Mouse (Mus musculus) embryonic facial prominence, embryonic 14.5 days (tissue): ENCODE measurements around the gene Armc12. TPM values are rescaled to one million over a fixed set of nuclear protein-coding genes. Genes with fewer than 3 reads are reported as not detected.
A peak's percentile ranks its signal among the peaks of the same experiment; 100 is the strongest.

Experiments used
- ATAC-seq: fragments of 200-750 bp; cut with Nextera tagmentation; 2 replicates; pipeline ENCODE4 v1.8.0; 2017; ENCODE audit warnings: low read depth, moderate number of reproducible peaks, moderate TSS enrichment
- DNase-seq: peaks from one replicate; pipeline ENCODE4 v3.0.0-alpha.2; 2015; ENCODE audit warnings: low spot score
- H3K27ac ChIP-seq: fragments of 300-500 bp; sonication (generic); replicated peaks from 2 replicates; pipeline ENCODE4 v1.5.1; 2014; ENCODE audit warnings: low read depth, mild to moderate bottlenecking, low read length, moderate library complexity
- H3K27me3 ChIP-seq: fragments of 300-500 bp; sonication (generic); replicated peaks from 2 replicates; pipeline ENCODE4 v1.6.1; 2014; ENCODE audit warnings: low read length; ENCODE audit not compliant: control insufficient read depth, insufficient read depth
- H3K36me3 ChIP-seq: fragments of 300-500 bp; sonication (generic); 2 replicates; pipeline ENCODE4 v1.6.1; 2014; ENCODE audit warnings: low read length, mixed read lengths; ENCODE audit not compliant: control insufficient read depth, insufficient read depth
- H3K4me1 ChIP-seq: fragments of 300-500 bp; sonication (generic); 2 replicates; pipeline ENCODE4 v1.6.1; 2014; ENCODE audit warnings: antibody characterized with exemption, low read length; ENCODE audit not compliant: control insufficient read depth, insufficient read depth
- H3K4me2 ChIP-seq: fragments of 300-500 bp; sonication (generic); 2 replicates; pipeline ENCODE4 v1.6.1; 2014; ENCODE audit warnings: low read depth, mild to moderate bottlenecking, low read length, moderate library complexity, mixed read lengths
- H3K4me3 ChIP-seq: fragments of 300-500 bp; sonication (generic); 2 replicates; pipeline ENCODE4 v1.5.1; 2014; ENCODE audit warnings: low read depth, mild to moderate bottlenecking, low read length
- H3K9ac ChIP-seq: fragments of 300-500 bp; sonication (generic); 2 replicates; pipeline ENCODE4 v1.6.1; 2014; ENCODE audit warnings: low read depth, mild to moderate bottlenecking, low read length, moderate library complexity, mixed read lengths
- H3K9me3 ChIP-seq: fragments of 300-500 bp; sonication (generic); 2 replicates; pipeline ENCODE4 v1.6.1; 2016; ENCODE audit warnings: low read length; ENCODE audit not compliant: control insufficient read depth
- WGBS: fragments of 180-500 bp; shearing (Covaris S2); extraction: QIAGEN DNeasy Blood & Tissue Kit; methylation state at CpG from one replicate; pipeline ENCODE4 v1.1.7; 2014; 5-methylcytosine and 5-hydroxymethylcytosine counted together
- polyA plus RNA-seq: library from polyadenylated mRNA; unstranded; fragments of >200 nt; fragmentation: Nextera tagmentation; extraction: Ambion mirVana; gene quantifications from 2 replicates; pipeline ENCODE4 v1.2.1, GENCODE M21; 2014

The Armc12 gene
- polyA plus RNA-seq, 1 experiment from 2014 or later, result not detected

DNA sequence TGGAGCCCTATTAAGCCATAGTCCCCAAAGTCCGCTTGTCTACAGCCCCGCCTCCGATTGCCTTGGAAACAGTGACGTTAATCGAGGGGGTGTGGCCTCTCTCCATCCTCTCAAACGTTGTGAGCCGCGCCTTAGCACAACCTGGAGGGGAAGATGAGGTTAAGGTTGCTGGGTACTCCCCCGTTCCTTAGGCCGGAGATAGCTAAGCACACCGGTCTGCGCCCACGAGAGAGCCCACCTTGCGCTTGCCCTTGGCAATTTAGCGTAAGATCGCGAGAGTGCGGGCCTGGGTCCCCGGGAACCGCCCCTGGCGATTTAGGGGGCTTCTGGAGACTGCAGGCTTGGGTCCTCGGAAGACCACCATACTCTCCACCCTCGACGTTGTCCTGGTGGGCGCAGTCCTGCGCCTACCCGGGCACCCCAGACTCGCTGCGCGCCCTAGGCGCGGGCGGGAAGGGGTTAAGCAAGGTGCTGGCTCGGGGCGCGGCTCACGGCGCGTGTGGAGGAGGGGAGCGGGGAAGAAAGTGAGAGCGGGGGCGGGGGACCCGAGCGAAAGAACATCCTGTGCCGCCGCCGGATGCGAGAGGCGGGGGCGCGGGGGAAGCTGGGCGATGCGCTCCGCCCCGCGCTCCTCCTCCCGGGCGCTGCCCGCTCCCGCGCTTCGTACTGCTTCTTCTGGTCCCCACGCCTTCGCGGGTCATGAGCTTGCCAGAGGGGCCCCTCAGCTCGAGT, 7.8 kb upstream of the Armc12 start:
- no peaks in the 10 kb centered on the region for H3K9me3 ChIP-seq
- peak overlapping the region; percentile 94 for H3K27ac ChIP-seq
- H3K9ac ChIP-seq, result peak overlapping the region; percentile 77
- DNase-seq (peak; percentile 94), ATAC-seq (peak; percentile 84)
- peak overlapping the region; percentile 72 for H3K4me3 ChIP-seq
- peaks cover 26% of the 10 kb centered on the region for H3K4me1 ChIP-seq
- WGBS, result under 1% methylated on average over 35 of the region's 66 CpGs
- H3K36me3 ChIP-seq, result no peaks in the 10 kb centered on the region
- H3K27me3 ChIP-seq, result no peaks in the 10 kb centered on the region
- H3K4me2 ChIP-seq, result peak overlapping the region; percentile 96

DNA sequence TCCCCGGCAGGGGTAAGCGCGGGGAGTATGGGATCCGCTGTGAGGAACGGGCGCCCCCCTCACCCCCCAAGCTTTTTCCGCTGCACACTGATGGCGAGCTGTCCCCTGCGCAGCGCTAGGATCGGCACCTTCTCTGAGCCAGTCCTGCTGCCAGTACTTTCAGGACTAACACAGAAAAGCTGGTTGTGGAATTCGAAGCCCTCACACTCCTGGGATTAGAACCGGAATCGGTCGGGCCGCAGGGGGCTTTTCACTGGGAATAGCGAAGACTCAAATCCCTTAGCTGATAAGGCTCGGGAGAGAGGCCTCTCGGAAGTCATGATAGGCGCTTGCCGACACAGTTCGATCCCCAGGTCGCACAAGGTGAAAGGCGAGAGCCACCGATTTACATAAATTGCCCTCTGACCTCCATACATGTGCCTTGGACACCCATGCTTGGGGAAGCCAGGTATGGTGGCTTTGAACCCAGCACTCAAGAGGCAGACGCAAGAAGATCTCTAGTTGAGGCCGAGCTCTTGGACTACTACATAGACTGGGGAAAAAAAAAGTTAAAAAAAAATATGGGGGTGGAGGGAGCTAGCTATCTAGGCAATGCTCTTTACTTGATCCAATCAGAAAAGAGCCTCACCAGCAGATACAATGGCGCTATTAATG, 7.1 kb upstream of the Armc12 start:
- Histone ChIP-seq H3K4me1 (peaks cover 21% of the 10 kb centered on the region), H3K27me3 (no peaks in the 10 kb centered on the region), H3K4me3 (peak overlapping the region; percentile 72), H3K27ac (peak overlapping the region; percentile 94), H3K36me3 (no peaks in the 10 kb centered on the region), H3K9ac (peak overlapping the region; percentile 77), H3K9me3 (no peaks in the 10 kb centered on the region), H3K4me2 (peak overlapping the region; percentile 96)
- DNase-seq (no peak), ATAC-seq (peak; percentile 34; the same call in 1 of the 2 replicates)
- WGBS, result 9% methylated on average over 20 of the region's 28 CpGs

DNA sequence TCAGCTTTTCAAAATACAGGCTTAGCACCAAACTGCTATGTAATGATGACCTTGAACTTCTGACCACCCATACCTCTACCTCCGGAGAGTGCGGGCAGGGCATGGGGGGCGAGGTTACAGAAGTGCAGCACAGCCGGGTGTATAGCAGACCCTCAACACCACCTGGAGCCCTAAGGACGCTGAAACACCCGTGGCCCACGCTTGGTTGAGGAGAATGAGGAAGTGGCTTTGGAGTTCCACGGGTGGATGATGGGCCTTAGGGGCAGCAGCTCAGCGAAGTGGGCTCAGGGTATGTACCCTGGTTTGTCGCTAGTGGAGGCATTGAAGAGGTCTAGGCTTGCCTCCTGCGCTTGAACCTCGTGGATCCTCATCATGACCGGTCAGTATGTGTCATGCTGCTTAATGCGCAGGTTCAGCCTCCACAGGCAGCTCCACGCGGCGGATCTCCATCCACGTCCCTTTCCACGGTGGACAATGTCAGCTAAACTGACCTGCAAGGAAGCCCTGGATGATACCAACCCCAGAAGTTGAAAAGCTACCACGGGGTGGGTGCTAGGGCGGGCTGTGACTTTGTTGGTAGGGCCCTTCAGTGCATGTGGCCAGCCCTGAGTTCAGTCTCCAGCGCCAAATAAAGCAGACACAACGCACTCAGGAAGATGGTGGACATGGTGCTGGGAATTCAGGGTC, 6.5 kb upstream of the Armc12 start:
- H3K4me2 ChIP-seq, result peak overlapping the region; percentile 96
- H3K9ac ChIP-seq, result no peak overlapping the region
- 79% methylated on average over 23 of the region's 23 CpGs for WGBS
- H3K27ac ChIP-seq, result no peak overlapping the region
- H3K9me3 ChIP-seq, result no peaks in the 10 kb centered on the region
- peaks cover 15% of the 10 kb centered on the region for H3K4me1 ChIP-seq
- H3K36me3 ChIP-seq, result no peaks in the 10 kb centered on the region
- H3K27me3 ChIP-seq, result no peaks in the 10 kb centered on the region
- no peak for ATAC-seq
- no peak for DNase-seq
- peak overlapping the region; percentile 72; the same call in 1 of the 2 replicates for H3K4me3 ChIP-seq

DNA sequence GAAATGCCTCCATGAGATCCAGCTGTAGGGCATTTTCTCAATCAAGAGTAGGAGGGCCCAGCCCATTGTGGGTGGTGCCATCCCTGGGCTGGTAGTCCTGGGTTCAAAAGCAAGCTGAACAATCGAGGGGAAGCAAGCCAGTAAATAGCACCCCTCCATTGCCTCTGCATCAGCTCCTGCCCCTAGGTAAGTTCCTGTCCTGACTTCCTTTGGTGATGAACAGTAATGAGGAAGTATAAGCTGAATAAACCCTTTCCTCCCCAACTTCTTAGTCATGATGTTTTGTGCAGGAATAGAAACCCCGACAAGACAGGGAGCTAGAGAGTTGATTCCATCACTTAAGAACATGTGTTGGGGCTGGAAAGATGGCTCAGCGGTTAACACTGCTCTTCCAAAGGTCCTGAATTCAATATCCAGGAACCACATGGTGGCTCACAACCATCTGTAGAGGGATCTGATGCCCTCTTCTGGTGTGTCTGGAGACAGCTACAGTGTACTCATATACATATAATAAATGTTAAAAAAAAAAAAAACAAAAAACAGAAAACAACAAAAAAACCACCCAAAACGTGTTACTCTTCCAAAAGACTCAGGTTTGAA, 5.7 kb upstream of the Armc12 start:
- DNase-seq (no peak), ATAC-seq (no peak)
- 66% methylated on average over 4 of the region's 4 CpGs for WGBS
- Histone ChIP-seq H3K4me2 (no peak overlapping the region), H3K9me3 (no peaks in the 10 kb centered on the region), H3K36me3 (no peaks in the 10 kb centered on the region), H3K4me3 (no peak overlapping the region), H3K27ac (no peak overlapping the region), H3K4me1 (peaks cover 14% of the 10 kb centered on the region), H3K9ac (no peak overlapping the region), H3K27me3 (no peaks in the 10 kb centered on the region)

DNA sequence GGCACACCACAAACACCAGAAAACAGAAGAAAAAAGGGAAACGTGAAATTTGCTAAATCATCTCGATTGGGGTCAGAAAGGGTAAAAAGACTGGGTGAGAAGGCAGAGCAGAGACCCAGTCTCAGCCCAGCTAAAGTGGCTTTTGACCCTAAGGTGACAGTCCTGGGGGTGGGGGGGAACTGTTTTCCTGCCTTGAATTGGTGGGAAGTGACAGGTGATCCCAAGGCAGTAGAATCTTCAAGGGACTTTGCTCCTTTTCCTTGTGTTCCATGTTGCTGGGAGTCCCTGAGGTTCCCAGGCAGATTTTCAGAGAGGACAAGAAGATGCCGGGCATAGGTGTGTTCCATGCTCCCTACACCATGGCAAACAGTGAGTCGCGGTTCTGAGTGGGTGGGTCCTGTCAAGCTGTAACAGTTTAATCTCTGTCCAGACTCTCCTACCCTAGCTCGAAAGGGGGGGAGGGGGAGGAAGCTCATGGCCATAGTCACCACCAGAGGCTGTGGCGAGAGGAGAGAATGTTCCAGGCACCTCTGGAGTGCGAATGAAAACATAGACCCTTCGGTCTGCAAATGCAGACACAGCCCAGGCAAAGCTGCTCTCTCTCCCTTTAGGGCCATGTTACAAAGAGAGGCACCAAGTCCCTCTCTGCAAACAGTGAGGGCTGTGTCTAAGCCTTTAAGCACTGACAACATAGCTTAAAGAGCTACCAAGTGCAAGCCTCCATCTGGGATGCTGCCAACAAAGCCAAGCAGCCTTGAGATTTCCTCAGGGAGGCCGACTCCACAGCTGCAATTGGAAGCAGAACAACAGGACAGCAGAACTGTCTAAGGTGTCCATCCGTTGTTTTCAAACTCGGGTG, 3.2 kb upstream of the Armc12 start:
- ATAC-seq (no peak), DNase-seq (peak; percentile 85)
- Histone ChIP-seq H3K9me3 (no peaks in the 10 kb centered on the region), H3K4me1 (peaks cover 9% of the 10 kb centered on the region), H3K4me3 (0 out of 2 replicates have a peak overlapping the region, but pooled peaks have one; percentile 2), H3K36me3 (no peaks in the 10 kb centered on the region), H3K27me3 (no peaks in the 10 kb centered on the region), H3K27ac (peak overlapping the region; percentile 48; the same call in 1 of the 2 replicates), H3K4me2 (peak overlapping the region; percentile 36), H3K9ac (0 out of 2 replicates have a peak overlapping the region, but pooled peaks have one; percentile 25)
- WGBS, result 31% methylated on average over 12 of the region's 12 CpGs

DNA sequence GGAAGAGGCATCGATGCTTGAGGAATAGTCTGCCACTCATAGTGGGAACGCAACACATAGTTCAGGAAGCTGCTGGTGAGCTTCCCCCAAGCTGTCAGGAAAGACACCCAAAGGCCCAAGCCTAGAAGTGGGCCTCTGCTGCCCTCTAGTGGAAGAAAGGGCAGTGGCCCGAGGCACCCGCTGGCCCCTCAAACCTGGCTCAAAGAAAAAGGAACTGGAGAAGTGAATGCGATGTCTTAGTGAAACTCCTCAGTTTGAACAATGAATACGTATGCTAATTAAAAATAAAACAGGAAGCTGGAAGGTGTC, 2.6 kb upstream of the Armc12 start:
- 4% methylated on average over 6 of the region's 6 CpGs for WGBS
- ATAC-seq (peak; percentile 74), DNase-seq (peak; percentile 86)
- 0 out of 2 replicates have a peak overlapping the region, but pooled peaks have one; percentile 2 for H3K4me3 ChIP-seq
- H3K4me2 ChIP-seq, result peak overlapping the region; percentile 36
- no peaks in the 10 kb centered on the region for H3K9me3 ChIP-seq
- H3K9ac ChIP-seq, result no peak overlapping the region
- peaks cover 8% of the 10 kb centered on the region for H3K4me1 ChIP-seq
- H3K27ac ChIP-seq, result no peak overlapping the region
- H3K36me3 ChIP-seq, result no peaks in the 10 kb centered on the region
- H3K27me3 ChIP-seq, result no peaks in the 10 kb centered on the region

DNA sequence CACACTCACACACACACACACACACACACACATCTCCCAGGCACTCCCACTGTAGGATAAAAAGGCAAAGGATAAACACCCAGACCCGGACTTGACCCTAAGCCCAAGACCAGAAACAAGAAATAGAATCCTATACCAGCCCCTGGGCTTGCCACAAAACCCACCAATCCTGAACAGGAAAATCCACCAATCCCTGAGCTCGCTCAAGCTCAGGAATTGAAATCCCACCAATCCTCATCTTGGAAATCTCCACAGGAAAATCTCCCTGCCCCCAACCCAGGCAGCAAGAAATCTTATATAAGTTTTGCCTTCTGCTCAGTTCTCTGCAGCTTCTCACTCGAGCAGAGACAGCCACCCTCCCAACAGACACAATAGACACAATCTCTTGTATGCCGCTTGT, 1.5 kb upstream of the Armc12 start:
- H3K27ac ChIP-seq, result no peak overlapping the region
- WGBS, result 57% methylated on average over 4 of the region's 4 CpGs
- H3K4me2 ChIP-seq, result no peak overlapping the region
- no peaks in the 10 kb centered on the region for H3K27me3 ChIP-seq
- no peak overlapping the region for H3K9ac ChIP-seq
- H3K4me1 ChIP-seq, result peaks cover 8% of the 10 kb centered on the region
- H3K4me3 ChIP-seq, result no peak overlapping the region
- no peaks in the 10 kb centered on the region for H3K9me3 ChIP-seq
- H3K36me3 ChIP-seq, result no peaks in the 10 kb centered on the region
- ATAC-seq (no peak), DNase-seq (no peak)

DNA sequence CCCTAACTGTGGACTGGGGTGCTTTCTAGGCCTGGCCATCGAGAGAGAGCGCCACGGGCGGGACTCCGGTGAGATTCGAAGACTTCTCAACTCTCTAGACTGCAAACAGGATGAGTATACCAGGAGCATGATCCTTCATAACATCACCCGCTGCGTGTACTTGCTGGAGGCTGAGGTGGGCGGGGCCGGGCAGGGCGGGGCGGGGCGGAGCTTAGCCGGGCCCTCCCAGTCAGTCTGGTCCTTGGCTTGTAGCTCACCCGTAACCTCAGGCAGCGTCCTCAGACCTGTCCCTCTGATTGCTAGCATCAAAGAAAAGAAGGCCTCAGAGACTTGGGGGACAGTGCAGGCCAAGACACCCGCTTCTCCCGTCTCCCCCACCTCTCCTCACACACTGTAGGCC, 1.3 kb downstream of the Armc12 start:
- no peak for ATAC-seq
- H3K4me2 ChIP-seq, result peak overlapping the region; percentile 18; the same call in 1 of the 2 replicates
- no peak overlapping the region for H3K9ac ChIP-seq

More for the DNA sequence above, 1.3 kb downstream of the Armc12 start:
- DNase-seq, result no peak
- peaks cover 8% of the 10 kb centered on the region for H3K4me1 ChIP-seq
- WGBS, result 18% methylated on average over 18 of the region's 18 CpGs
- H3K9me3 ChIP-seq, result no peaks in the 10 kb centered on the region
- H3K27ac ChIP-seq, result no peak overlapping the region
- peak overlapping the region; percentile 5; the same call in 1 of the 2 replicates for H3K4me3 ChIP-seq
- no peaks in the 10 kb centered on the region for H3K36me3 ChIP-seq
- no peaks in the 10 kb centered on the region for H3K27me3 ChIP-seq
